Mouse (Mus musculus) intestine, embryonic 14.5 days (tissue): Measurements from ENCODE around the gene Lhfpl2. TPM values are rescaled to one million over a fixed set of nuclear protein-coding genes. Genes with fewer than 3 reads are reported as not detected.

ENCODE experiments used
- ATAC-seq: fragments of 200-750 bp; cut with Nextera tagmentation; replicated peaks from 2 replicates; pipeline ENCODE4 v1.8.0; 2017; ENCODE audit warnings: low read depth, moderate number of reproducible peaks, moderate TSS enrichment, moderate library complexity; ENCODE audit not compliant: low FRiP score, low TSS enrichment
- DNase-seq: peaks from one replicate; pipeline ENCODE4 v3.0.0-alpha.2; 2018; ENCODE audit warnings: low spot score
- H3K27ac ChIP-seq: fragments of 300-500 bp; sonication (generic); 2 replicates; pipeline ENCODE4 v1.5.1; 2014; ENCODE audit warnings: low read depth, mild to moderate bottlenecking, control low read depth
- H3K27me3 ChIP-seq: fragments of 300-500 bp; sonication (generic); replicated peaks from 2 replicates; pipeline ENCODE4 v1.6.1; 2014; ENCODE audit warnings: low read length, control low read depth; ENCODE audit not compliant: control insufficient read depth, insufficient read depth
- H3K36me3 ChIP-seq: fragments of 300-500 bp; sonication (generic); 2 replicates; pipeline ENCODE4 v1.6.1; 2014; ENCODE audit warnings: low read length, control low read depth; ENCODE audit not compliant: control insufficient read depth, insufficient read depth
- H3K4me1 ChIP-seq: fragments of 300-500 bp; sonication (generic); replicated peaks from 2 replicates; pipeline ENCODE4 v1.6.1; 2014; ENCODE audit warnings: low read length, control low read depth, mixed read lengths; ENCODE audit not compliant: control insufficient read depth, insufficient read depth
- H3K4me2 ChIP-seq: fragments of 300-500 bp; sonication (generic); 2 replicates; pipeline ENCODE4 v1.6.1; 2014; ENCODE audit warnings: low read length
- H3K4me3 ChIP-seq: fragments of 300-500 bp; sonication (generic); 2 replicates; pipeline ENCODE4 v1.5.1; 2014; ENCODE audit warnings: low read depth, low read length, control low read depth, mixed read lengths
- H3K9ac ChIP-seq: fragments of 300-500 bp; sonication (generic); 2 replicates; pipeline ENCODE4 v1.6.1; 2014; ENCODE audit warnings: mild to moderate bottlenecking, low read length
- H3K9me3 ChIP-seq: fragments of 300-500 bp; sonication (generic); 2 replicates; pipeline ENCODE4 v1.6.1; 2016; ENCODE audit warnings: low read length, control low read depth; ENCODE audit not compliant: control insufficient read depth
- WGBS: fragments of 180-500 bp; shearing (Covaris S2); extraction: QIAGEN DNeasy Blood & Tissue Kit; methylation state at CpG from one replicate; pipeline ENCODE4 v1.1.7; 2014; 5-methylcytosine and 5-hydroxymethylcytosine counted together
- polyA plus RNA-seq: library from polyadenylated mRNA; unstranded; fragments of >200 nt; fragmentation: Nextera tagmentation; extraction: Ambion mirVana; gene quantifications from 2 replicates; pipeline ENCODE4 v1.2.1, GENCODE M21; 2014

Lhfpl2 gene
- polyA plus RNA-seq, 1 experiment from 2014 or later = 17.3 TPM

DNA sequence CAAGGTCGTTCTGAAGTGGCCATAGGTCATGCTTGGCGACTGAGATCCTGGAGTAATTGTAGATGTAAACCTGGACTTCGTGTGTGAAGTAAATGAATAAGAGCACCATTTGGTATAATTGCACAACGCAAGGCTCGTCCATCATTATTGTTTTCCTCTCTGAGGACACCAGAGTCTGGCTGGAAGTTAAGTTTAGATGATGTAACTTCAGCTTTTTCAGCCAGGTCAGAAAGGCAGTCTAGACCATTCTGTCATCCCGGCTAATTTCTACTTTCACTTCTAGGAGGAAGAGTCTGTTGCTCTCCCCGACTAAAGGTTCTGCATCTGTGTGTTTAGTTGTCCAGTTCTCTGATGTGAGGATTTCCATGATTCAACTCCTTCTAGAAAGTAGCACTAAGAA is 7.6 kb upstream of the Lhfpl2 start:
- H3K27ac ChIP-seq = no peak overlapping the region
- H3K9me3 ChIP-seq = no peaks in the 10 kb centered on the region
- H3K4me1 ChIP-seq = no peaks in the 10 kb centered on the region
- ATAC-seq = no peak
- H3K9ac ChIP-seq = no peak overlapping the region
- H3K27me3 ChIP-seq = no peaks in the 10 kb centered on the region
- no peaks in the 10 kb centered on the region for H3K36me3 ChIP-seq
- no peak overlapping the region for H3K4me3 ChIP-seq
- no peak for DNase-seq
- no peak overlapping the region for H3K4me2 ChIP-seq
- WGBS = 43% methylated on average over 7 of the region's 7 CpGs

DNA sequence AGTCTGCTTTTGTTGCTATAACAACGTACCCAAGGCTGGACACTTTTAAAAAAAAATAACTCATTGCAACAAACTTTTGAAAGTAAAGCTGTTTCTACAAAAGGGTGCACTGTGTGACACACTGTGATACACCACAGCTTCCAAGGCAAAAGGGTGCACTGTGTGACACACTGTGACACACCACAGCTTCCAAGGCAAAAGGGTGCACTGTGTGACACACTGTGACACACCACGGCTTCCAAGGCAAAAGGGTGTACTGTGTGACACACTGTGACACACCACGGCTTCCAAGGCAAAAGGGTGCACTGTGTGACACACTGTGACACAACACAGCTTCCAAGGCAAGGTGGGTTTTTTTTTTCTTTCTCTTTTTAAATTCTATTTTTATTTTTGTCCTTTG is 6.8 kb upstream of the Lhfpl2 start:
- Histone ChIP-seq H3K4me1 (no peaks in the 10 kb centered on the region), H3K4me2 (no peak overlapping the region), H3K4me3 (no peak overlapping the region), H3K9me3 (no peaks in the 10 kb centered on the region), H3K36me3 (no peaks in the 10 kb centered on the region), H3K27me3 (no peaks in the 10 kb centered on the region), H3K9ac (no peak overlapping the region), H3K27ac (no peak overlapping the region)
- 92% methylated on average over 3 of the region's 3 CpGs for WGBS
- DNase-seq = no peak
- no peak for ATAC-seq

DNA sequence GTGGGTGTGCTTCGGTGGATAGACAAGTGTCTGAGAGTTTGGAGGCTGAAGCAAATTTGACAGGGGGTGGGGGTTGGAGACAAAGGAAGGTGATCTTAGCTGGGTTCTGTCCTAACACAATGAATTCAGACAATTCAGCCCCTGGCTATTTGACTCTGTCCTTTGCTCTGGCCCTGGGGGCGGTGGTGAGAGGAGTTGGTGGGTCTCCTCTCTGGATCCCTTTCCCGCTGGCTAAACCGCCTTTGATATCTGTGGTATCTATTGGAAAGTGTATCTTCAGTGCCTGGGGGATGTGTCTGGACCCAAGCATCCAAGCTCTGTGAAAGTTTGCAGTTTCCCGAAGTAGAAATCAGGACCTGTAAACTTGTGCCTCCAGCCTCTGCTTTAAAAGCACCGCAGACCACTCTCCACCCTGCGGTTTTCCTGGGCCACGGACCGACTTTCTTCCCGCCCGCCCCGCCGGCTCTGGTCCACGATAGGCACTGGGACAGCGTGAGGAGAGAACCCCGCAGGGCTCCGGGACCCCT is 497 bp upstream of the Lhfpl2 start:
- Histone ChIP-seq H3K4me3 (peak overlapping the region; percentile 74), H3K27ac (peak overlapping the region; percentile 80), H3K4me2 (peak overlapping the region; percentile 66), H3K36me3 (no peaks in the 10 kb centered on the region), H3K4me1 (peaks cover 10% of the 10 kb centered on the region), H3K9ac (peak overlapping the region; percentile 69), H3K9me3 (peaks cover 5% of the 10 kb centered on the region; the same call in 1 of the 2 replicates), H3K27me3 (no peaks in the 10 kb centered on the region)
- 4% methylated on average over 17 of the region's 17 CpGs for WGBS
- no peak for DNase-seq
- ATAC-seq = 0 out of 2 replicates have a peak, but pooled peaks have one; percentile 25

DNA sequence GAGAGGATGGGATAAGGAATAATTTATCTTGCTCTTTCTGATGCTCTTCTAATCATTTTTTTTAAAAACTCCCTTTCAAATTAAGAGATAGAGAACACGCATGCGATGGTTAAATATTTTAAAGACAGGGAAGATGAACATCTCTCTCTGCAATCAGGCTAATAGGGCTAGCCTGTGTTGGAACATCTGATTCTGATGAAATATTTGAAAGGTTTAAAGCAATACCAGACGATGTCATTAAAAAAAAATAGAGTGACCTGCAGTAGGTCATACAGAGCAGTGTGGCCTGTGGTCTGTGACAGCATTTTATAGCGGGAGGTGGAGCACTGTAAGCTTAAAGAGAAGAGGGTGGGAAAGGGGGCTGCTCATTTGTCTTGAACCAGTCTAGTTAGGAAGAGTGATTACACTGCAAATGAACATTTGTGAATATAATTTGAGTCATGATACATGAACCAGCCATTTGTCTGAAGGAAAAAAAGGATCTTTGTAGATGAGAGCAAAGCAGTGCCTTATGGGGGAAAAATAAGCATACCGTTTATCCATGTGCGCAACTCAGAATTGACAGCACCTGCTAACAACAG is 1.1 kb downstream of the Lhfpl2 start:
- WGBS = 25% methylated on average over 6 of the region's 6 CpGs
- Histone ChIP-seq H3K36me3 (no peaks in the 10 kb centered on the region), H3K27me3 (no peaks in the 10 kb centered on the region), H3K9ac (peak overlapping the region; percentile 69), H3K4me2 (peak overlapping the region; percentile 66), H3K4me1 (peaks cover 24% of the 10 kb centered on the region), H3K27ac (no peak overlapping the region), H3K4me3 (peak overlapping the region; percentile 74), H3K9me3 (peaks cover 5% of the 10 kb centered on the region; the same call in 1 of the 2 replicates)
- no peak for DNase-seq
- ATAC-seq = no peak

DNA sequence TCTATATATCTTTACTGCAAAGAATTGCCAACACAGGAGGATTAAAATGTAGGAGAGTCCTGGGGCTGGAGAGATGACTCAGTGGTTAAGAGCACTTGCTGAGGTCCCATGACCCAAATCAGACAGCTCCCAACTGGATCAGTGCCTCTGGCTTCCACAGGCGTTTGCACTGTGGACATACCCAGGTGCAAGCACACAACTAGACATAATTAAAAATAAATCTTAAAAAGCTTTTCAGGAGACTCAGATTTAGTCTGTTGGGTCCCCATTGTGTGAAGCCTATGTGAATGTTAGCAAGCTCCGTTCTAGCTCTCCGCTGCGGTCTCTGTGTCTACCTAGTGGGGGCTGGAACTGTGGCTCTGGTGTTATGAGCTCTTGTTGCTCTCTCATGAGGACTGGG is 1.8 kb downstream of the Lhfpl2 start:
- Histone ChIP-seq H3K9me3 (peaks cover 5% of the 10 kb centered on the region; the same call in 1 of the 2 replicates), H3K27ac (no peak overlapping the region), H3K4me3 (no peak overlapping the region), H3K4me1 (peaks cover 25% of the 10 kb centered on the region), H3K36me3 (no peaks in the 10 kb centered on the region), H3K27me3 (no peaks in the 10 kb centered on the region), H3K4me2 (peak overlapping the region; percentile 66), H3K9ac (no peak overlapping the region)
- no peak for DNase-seq
- no peak for ATAC-seq
- 94% methylated on average over 4 of the region's 4 CpGs for WGBS

DNA sequence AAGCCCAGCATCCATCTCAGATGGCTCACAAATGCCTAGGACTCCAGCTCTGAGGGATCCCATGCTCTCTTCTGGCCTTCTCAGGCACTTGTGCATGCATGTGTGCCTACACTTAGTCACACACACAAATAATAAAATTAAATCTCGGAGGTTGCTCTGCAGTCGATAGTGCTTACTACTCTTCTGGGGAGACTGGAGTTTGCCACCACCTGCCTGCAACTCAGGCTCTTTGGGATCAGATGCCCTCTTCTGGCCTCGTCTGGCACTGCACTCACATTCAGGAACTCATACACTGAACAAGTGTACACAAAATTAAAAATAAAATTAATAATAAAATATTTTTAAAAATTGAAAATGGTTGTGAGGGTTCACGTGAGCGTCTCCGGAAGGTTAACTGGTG is 2.2 kb downstream of the Lhfpl2 start:
- H3K4me3 ChIP-seq = no peak overlapping the region
- no peak overlapping the region for H3K27ac ChIP-seq
- H3K4me2 ChIP-seq = no peak overlapping the region
- WGBS = 86% methylated on average over 6 of the region's 6 CpGs
- H3K4me1 ChIP-seq = peaks cover 28% of the 10 kb centered on the region
- H3K36me3 ChIP-seq = no peaks in the 10 kb centered on the region
- no peaks in the 10 kb centered on the region for H3K27me3 ChIP-seq
- H3K9me3 ChIP-seq = peaks cover 5% of the 10 kb centered on the region; the same call in 1 of the 2 replicates
- ATAC-seq (no peak), DNase-seq (no peak)
- no peak overlapping the region for H3K9ac ChIP-seq

DNA sequence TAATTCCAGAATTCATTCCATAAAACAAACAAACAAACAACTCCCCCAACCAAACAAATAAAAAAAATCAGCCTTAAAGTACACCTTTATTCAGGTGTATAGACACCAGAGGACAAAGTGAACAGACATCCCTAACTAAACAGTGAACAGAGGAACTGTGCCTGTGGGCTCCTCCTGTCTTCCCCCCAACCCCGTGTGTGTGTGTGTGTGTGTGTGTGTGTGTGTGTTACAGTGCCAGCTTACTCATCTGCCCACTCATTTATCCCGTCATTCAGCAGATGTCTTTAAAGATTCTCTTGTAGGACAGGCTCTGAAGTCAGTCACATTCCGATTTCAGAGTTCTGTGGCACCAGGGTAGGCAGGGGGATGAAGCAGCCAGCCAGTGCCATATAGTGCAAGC is 2.9 kb downstream of the Lhfpl2 start:
- Histone ChIP-seq H3K36me3 (no peaks in the 10 kb centered on the region), H3K4me2 (no peak overlapping the region), H3K27me3 (no peaks in the 10 kb centered on the region), H3K9ac (no peak overlapping the region), H3K4me1 (peaks cover 31% of the 10 kb centered on the region), H3K9me3 (peaks cover 5% of the 10 kb centered on the region; the same call in 1 of the 2 replicates), H3K4me3 (no peak overlapping the region), H3K27ac (no peak overlapping the region)
- 86% methylated on average over 3 of the region's 3 CpGs for WGBS
- ATAC-seq (no peak), DNase-seq (no peak)

DNA sequence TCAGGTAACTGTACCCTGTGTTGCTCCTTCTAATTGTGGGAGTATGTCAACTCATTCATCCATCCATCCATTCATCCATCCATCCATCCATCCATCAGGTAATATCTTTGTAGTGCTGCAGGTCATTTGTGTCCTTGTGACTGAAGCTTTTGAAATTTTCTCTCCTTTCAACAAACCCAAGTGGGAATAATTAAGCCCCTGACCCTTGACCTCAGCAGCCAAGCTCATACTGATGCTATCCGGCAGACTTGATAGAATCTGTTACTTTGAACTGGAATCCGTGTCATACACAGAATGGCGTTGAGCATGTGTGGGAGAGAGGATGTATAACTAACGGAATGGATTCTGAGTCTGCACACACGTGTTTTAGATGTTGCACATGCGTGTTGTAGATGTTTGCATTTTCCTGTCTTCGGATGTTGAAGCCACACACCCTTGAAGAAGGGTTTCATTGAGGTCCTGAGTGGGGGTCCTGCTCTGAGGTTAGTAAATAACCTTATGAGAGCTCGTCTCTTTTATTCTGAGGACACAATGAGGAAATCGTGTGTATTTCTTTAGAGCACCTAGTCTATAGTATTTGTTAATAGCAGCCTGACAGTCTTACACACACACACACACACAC is 3.8 kb downstream of the Lhfpl2 start:
- ATAC-seq (no peak), DNase-seq (no peak)
- WGBS = 74% methylated on average over 9 of the region's 9 CpGs
- Histone ChIP-seq H3K4me2 (no peak overlapping the region), H3K27ac (no peak overlapping the region), H3K9ac (no peak overlapping the region), H3K4me1 (peaks cover 36% of the 10 kb centered on the region), H3K36me3 (no peaks in the 10 kb centered on the region), H3K27me3 (no peaks in the 10 kb centered on the region), H3K9me3 (peaks cover 5% of the 10 kb centered on the region; the same call in 1 of the 2 replicates), H3K4me3 (no peak overlapping the region)
